8 mouse cellular contexts compared by ENCODE assay signal in genomic region chr12:110845131-110845880, GRCm38 (mm10). TPM values are rescaled to one million over a fixed set of nuclear protein-coding genes. Genes with fewer than 3 reads are reported as not detected.
DNase-seq lines count a peak whose midpoint lies in the region; ATAC-seq and TF ChIP-seq lines count a peak whose summit lies in the region.

No protein-coding gene starts in this region.

- no peak overlapping the region for H3K9ac ChIP-seq in hindbrain, embryonic 15.5 days

- H3K27me3 ChIP-seq in Patski = no peaks in the 10 kb centered on the region
- H3K27me3 ChIP-seq in hindbrain, embryonic 15.5 days = peaks cover 17% of the 10 kb centered on the region

- peaks cover 32% of the 10 kb centered on the region for H3K4me1 ChIP-seq in hindbrain, embryonic 15.5 days (replicated peaks)

- POLR2A ChIA-PET in Patski (lab: Charles Lee) = interaction anchor here (1.2 kb wide), 1 partner anchor 36 kb away, joined by 3 read pairs; no protein-coding TSS in a partner anchor

- peak; percentile 72 for ATAC-seq in Patski
- ATAC-seq in hindbrain, embryonic 15.5 days (ENCODE audit: low FRiP score, low read depth) = peak; percentile 59

- H3K4me3 ChIP-seq in hindbrain, embryonic 15.5 days = peak overlapping the region; percentile 36
- peak overlapping the region; percentile 77 for H3K4me3 ChIP-seq in macrophage (ENCODE audit: inconsistent target)

- no peaks in the 10 kb centered on the region for H3K9me3 ChIP-seq in hindbrain, embryonic 15.5 days

- H3K27ac ChIP-seq in hindbrain, embryonic 15.5 days (replicated peaks) = peak overlapping the region; percentile 36
- H3K27ac ChIP-seq in macrophage = peak overlapping the region; percentile 84

- CTCF ChIA-PET in Patski (lab: Charles Lee) = no interaction called here

- peak overlapping the region; percentile 59 for H3K4me2 ChIP-seq in hindbrain, embryonic 15.5 days

- H3K36me3 ChIP-seq in hindbrain, embryonic 15.5 days = no peaks in the 10 kb centered on the region
- H3K36me3 ChIP-seq in macrophage (ENCODE audit: inconsistent target) = no peaks in the 10 kb centered on the region

- in situ Hi-C loops in Patski (cut with MboI; ENCODE audit: low pct_unique_long_range_greater_than_20kb) = loop anchor here (10.0 kb wide), 3 partner anchors 111 to 401 kb away; partner anchors contain the start of genes 1700001K19Rik, Ppp2r5c and Wdr20

- TF ChIP-seq CTCF in Patski (IDR thresholded peaks at IDR 0.05) = no peak

- peak; percentile 90 for DNase-seq in Patski (ENCODE audit: low read depth, low spot score)
- peak; percentile 82 to 84 for DNase-seq in cerebellum, postnatal 36 days
- peak; percentile 88 to 89 for DNase-seq in frontal cortex, postnatal 36 days (ENCODE audit: low spot score in 2 of 2)
- DNase-seq in left cerebral cortex, adult 18-20 months (ENCODE audit: low spot score in 2 of 2) = peak; percentile 77 to 80
- peak; percentile 86 for DNase-seq in right cerebral cortex, adult 18-20 months
- DNase-seq in urinary bladder, postnatal 14 days (ENCODE audit: low spot score) = peak; percentile 95

- H3K79me2 ChIP-seq in macrophage (ENCODE audit: inconsistent target) = no peaks in the 10 kb centered on the region

- WGBS in hindbrain, embryonic 15.5 days = under 1% methylated on average over 36 of the region's 36 CpGs
- under 1% methylated on average over 35 of the region's 36 CpGs for WGBS in macrophage (ENCODE audit: missing documents)

RNA-seq across cellular contexts. Expression of gene Mok, which starts 4.6 kb away (rescaled TPM):
- polyA plus RNA-seq in Patski (2021) (16.2 TPM), macrophage (2018) (0.96 to 4.8 TPM (median 3.3 TPM) in 3 replicates)
- 14.0 and 16.0 TPM in 2 replicates for polyA plus RNA-seq in hindbrain, embryonic 15.5 days (2015; fragmentation: Nextera tagmentation; extraction: Ambion mirVana)
- 10 to 100 TPM; 10.9 to 11.6 TPM for total RNA-seq in left cerebral cortex, adult 18-20 months (2021)
- total RNA-seq in macrophage (2018; cell fraction: chromatin; rRNA removed) = 10 to 100 TPM in 4 of 26 experiments, 1 to 10 TPM in 21, under 1 TPM in 1; 0.37 to 12.4 (median 3.3) TPM
- 1 to 10 TPM in 21 of 26 experiments, under 1 TPM in 5; 0.50 to 3.6 (median 1.4) TPM for total RNA-seq in macrophage (2018; cell fraction: cytosol; rRNA removed)
- total RNA-seq in macrophage (2018; cell fraction: nucleus; rRNA removed) = 10 to 100 TPM in 1 of 26 experiments, 1 to 10 TPM in 23, under 1 TPM in 1, not detected in 1; 0.65 to 12.3 (median 2.7) TPM

RNA-seq across cellular contexts. Expression of gene Zfp839, which starts 4.7 kb away (rescaled TPM):
- 7.6 TPM for polyA plus RNA-seq in Patski (2021)
- polyA plus RNA-seq in hindbrain, embryonic 15.5 days (2015; fragmentation: Nextera tagmentation; extraction: Ambion mirVana) = 4.4 and 4.8 TPM in 2 replicates
- total RNA-seq in left cerebral cortex, adult 18-20 months (2021) = 10 to 100 TPM; 11.7 to 12.8 TPM
- 10 to 100 TPM; 16.2 to 68.1 (median 35.9) TPM for total RNA-seq in macrophage (2018; cell fraction: chromatin; rRNA removed)
- total RNA-seq in macrophage (2018; cell fraction: cytosol; rRNA removed) = 10 to 100 TPM in 13 of 26 experiments, 1 to 10 TPM in 13; 3.2 to 13.5 (median 10.4) TPM
- total RNA-seq in macrophage (2018; cell fraction: nucleus; rRNA removed) = 10 to 100 TPM in 25 of 26 experiments, 1 to 10 TPM in 1; 9.0 to 46.7 (median 24.5) TPM
- 7.8 to 12.1 TPM (median 10.8 TPM) in 3 replicates for polyA plus RNA-seq in macrophage (2018)

RNA-seq across cellular contexts. Expression of gene Cinp, which starts 43.6 kb away (rescaled TPM):
- polyA plus RNA-seq in Patski (2021) = 33.0 TPM
- 83.6 and 85.1 TPM in 2 replicates for polyA plus RNA-seq in hindbrain, embryonic 15.5 days (2015; fragmentation: Nextera tagmentation; extraction: Ambion mirVana)
- 10 to 100 TPM; 89.6 to 93.8 TPM for total RNA-seq in left cerebral cortex, adult 18-20 months (2021)
- total RNA-seq in macrophage (2018; cell fraction: chromatin; rRNA removed) = 10 to 100 TPM; 12.3 to 74.4 (median 39.2) TPM
- 10 to 100 TPM; 16.3 to 33.1 (median 25.2) TPM for total RNA-seq in macrophage (2018; cell fraction: cytosol; rRNA removed)
- total RNA-seq in macrophage (2018; cell fraction: nucleus; rRNA removed) = 10 to 100 TPM; 11.8 to 58.3 (median 26.9) TPM
- 21.8 to 58.2 TPM (median 41.8 TPM) in 3 replicates for polyA plus RNA-seq in macrophage (2018)

RNA-seq across cellular contexts. Expression of gene Tecpr2, which starts 43.8 kb away (rescaled TPM):
- polyA plus RNA-seq in Patski (2021) (7.4 TPM), macrophage (2018) (6.3 to 9.4 TPM (median 7.8 TPM) in 3 replicates)
- polyA plus RNA-seq in hindbrain, embryonic 15.5 days (2015; fragmentation: Nextera tagmentation; extraction: Ambion mirVana) = 7.3 and 7.6 TPM in 2 replicates
- 10 to 100 TPM; 46.6 TPM for total RNA-seq in left cerebral cortex, adult 18-20 months (2021)
- total RNA-seq in macrophage (2018; cell fraction: chromatin; rRNA removed) = 10 to 100 TPM; 20.8 to 92.3 (median 59.4) TPM
- total RNA-seq in macrophage (2018; cell fraction: cytosol; rRNA removed) = 10 to 100 TPM in 20 of 26 experiments, 1 to 10 TPM in 6; 4.6 to 18.7 (median 11.7) TPM
- 10 to 100 TPM; 12.2 to 47.7 (median 33.1) TPM for total RNA-seq in macrophage (2018; cell fraction: nucleus; rRNA removed)

Comparison
In these comparisons a context has a peak if more than half of its experiments do, and no peak if none do; other contexts are left out.
1. Peak in every context shown above with its lines: DNase-seq, ATAC-seq, H3K4me3 ChIP-seq and H3K27ac ChIP-seq.